ENCODE assay signal across 7 mouse cellular contexts in genomic region chr16:17721822-17722460, GRCm38 (mm10). TPM values are rescaled to one million over a fixed set of nuclear protein-coding genes. Genes with fewer than 3 reads are reported as not detected.
DNase-seq lines count a peak whose midpoint lies in the region; ATAC-seq and TF ChIP-seq lines count a peak whose summit lies in the region.

No protein-coding gene starts in this region.

- H3K9ac ChIP-seq in forebrain, embryonic 11.5 days (ENCODE audit: low read length): peak overlapping the region; percentile 92
- H3K9ac ChIP-seq in liver, embryonic 14.5 days (replicated peaks): peak overlapping the region; percentile 83

- ATAC-seq in forebrain, embryonic 11.5 days (replicated peaks; ENCODE audit: low FRiP score): no peak
- ATAC-seq in liver, embryonic 14.5 days (ENCODE audit: insufficient read depth): no peak

- peaks cover 17% of the 10 kb centered on the region for H3K4me1 ChIP-seq in bone marrow macrophage, adult 2 months (ENCODE audit: control insufficient read depth, insufficient read depth, low read length)
- H3K4me1 ChIP-seq in forebrain, embryonic 11.5 days (replicated peaks; ENCODE audit: control insufficient read depth, insufficient read depth, low read length): peaks cover 7% of the 10 kb centered on the region
- peaks cover 7 to 20% of the 10 kb centered on the region in 2 experiments; a peak in 3 of 4 replicates for H3K4me1 ChIP-seq in liver, embryonic 14.5 days (replicated peaks; ENCODE audit: control insufficient read depth in 2 of 2, insufficient read depth in 2 of 2, low read length in 1 of 2)

- no peak for TF ChIP-seq POLR2A in bone marrow macrophage, adult 2 months (IDR thresholded peaks at IDR 0.05; ENCODE audit: borderline replicate concordance, low read depth, low read length)

- TF ChIP-seq EP300 in liver, embryonic 14.5 days (IDR thresholded peaks at IDR 0.05; ENCODE audit: low read depth): no peak

- peak; percentile 31 to 46 for DNase-seq in layer of hippocampus, adult 18-20 months (ENCODE audit: low spot score in 2 of 2)
- DNase-seq in layer of hippocampus, postnatal 25 days (ENCODE audit: extremely low spot score in 1 of 2, low spot score in 1 of 2): no peak
- no peak for DNase-seq in forebrain, embryonic 11.5 days (ENCODE audit: low spot score)
- no peak for DNase-seq in liver, embryonic 14.5 days (ENCODE audit: low read depth in 3 of 3, low spot score in 3 of 3)
- no peak for DNase-seq in c-Kit-positive CD71-positive TER-119-positive erythroid progenitor cells, embryonic 14.5 days (ENCODE audit: low spot score)
- no peak for DNase-seq in gastrocnemius, postnatal 10 days

- peak overlapping the region; percentile 79 for H3K27ac ChIP-seq in bone marrow macrophage, adult 2 months (ENCODE audit: insufficient read depth, low read depth, low read length)
- no peak overlapping the region for H3K27ac ChIP-seq in forebrain, embryonic 11.5 days (ENCODE audit: low read depth, low read length)
- peak overlapping the region; percentile 9 for H3K27ac ChIP-seq in liver, embryonic 14.5 days

- H3K36me3 ChIP-seq in forebrain, embryonic 11.5 days (ENCODE audit: control insufficient read depth, insufficient read depth, low read length): no peaks in the 10 kb centered on the region
- peaks cover 2% of the 10 kb centered on the region; the same call in 1 of the 2 replicates for H3K36me3 ChIP-seq in liver, embryonic 14.5 days (replicated peaks; ENCODE audit: control insufficient read depth, insufficient read depth, low read depth)

- H3K4me2 ChIP-seq in forebrain, embryonic 11.5 days (ENCODE audit: low read depth, low read length, severe bottlenecking): peak overlapping the region; percentile 84
- peak overlapping the region; percentile 90 for H3K4me2 ChIP-seq in liver, embryonic 14.5 days (ENCODE audit: low read depth)

- TF ChIP-seq CTCF in bone marrow macrophage, adult 2 months (IDR thresholded peaks at IDR 0.05; ENCODE audit: low read depth, low read length): no peak
- TF ChIP-seq CTCF in liver, embryonic 14.5 days (IDR thresholded peaks at IDR 0.05; ENCODE audit: low read depth): no peak

- no peaks in the 10 kb centered on the region for H3K27me3 ChIP-seq in forebrain, embryonic 11.5 days (ENCODE audit: control insufficient read depth, insufficient read depth, low read length)
- H3K27me3 ChIP-seq in liver, embryonic 14.5 days (ENCODE audit: control insufficient read depth, insufficient read depth, low read length): no peaks in the 10 kb centered on the region

- H3K9me3 ChIP-seq in forebrain, embryonic 11.5 days (ENCODE audit: control insufficient read depth, low read length): no peaks in the 10 kb centered on the region
- no peaks in the 10 kb centered on the region for H3K9me3 ChIP-seq in liver, embryonic 14.5 days (ENCODE audit: control insufficient read depth, low read length)

- 13% methylated on average over 10 of the region's 10 CpGs for WGBS in forebrain, embryonic 11.5 days
- WGBS in liver, embryonic 14.5 days (ENCODE audit: insufficient replicate concordance): 1% methylated on average over 10 of the region's 10 CpGs

- H3K4me3 ChIP-seq in bone marrow macrophage, adult 2 months (ENCODE audit: insufficient read depth, low read length): peak overlapping the region; percentile 77
- H3K4me3 ChIP-seq in forebrain, embryonic 11.5 days (ENCODE audit: low read depth, low read length): peak overlapping the region; percentile 86
- peak overlapping the region; percentile 74 to 80 for H3K4me3 ChIP-seq in liver, embryonic 14.5 days (ENCODE audit: insufficient read depth in 1 of 2, low read depth in 2 of 2, low read length in 2 of 2)

RNA-seq across cellular contexts. Expression of gene Med15, which starts 10.8 kb away (rescaled TPM):
- 10 to 100 TPM; 68.5 to 76.3 TPM for total RNA-seq in layer of hippocampus, adult 18-20 months (2021)
- total RNA-seq in layer of hippocampus, postnatal 25 days (2021): 10 to 100 TPM; 62.7 to 82.2 TPM
- 82.4 and 105 TPM in 2 replicates for polyA plus RNA-seq in bone marrow macrophage, adult 2 months (2012; ENCODE audit: insufficient read depth, insufficient read length, missing spikeins)
- 48.1 and 50.9 TPM in 2 replicates for polyA plus RNA-seq in forebrain, embryonic 11.5 days (2014; fragmentation: Nextera tagmentation; extraction: Ambion mirVana)
- polyA plus RNA-seq in liver, embryonic 14.5 days (2012; rRNA removed): 18.0 and 20.6 TPM in 2 replicates
- 11.4 and 14.8 TPM in 2 replicates for polyA plus RNA-seq in liver, embryonic 14.5 days (2014; fragmentation: Nextera tagmentation; extraction: Ambion mirVana)
- total RNA-seq in gastrocnemius, postnatal 10 days (2021): 10 to 100 TPM; 24.5 to 34.9 TPM

RNA-seq across cellular contexts. Expression of gene Klhl22, which starts 37.5 kb away (rescaled TPM):
- 100 to 1,000 TPM in 1 of 2 experiments, 10 to 100 TPM in 1; 86.9 to 100 TPM for total RNA-seq in layer of hippocampus, adult 18-20 months (2021)
- 100 to 1,000 TPM in 1 of 2 experiments, 10 to 100 TPM in 1; 97.3 to 103 TPM for total RNA-seq in layer of hippocampus, postnatal 25 days (2021)
- polyA plus RNA-seq in bone marrow macrophage, adult 2 months (2012; ENCODE audit: insufficient read depth, insufficient read length, missing spikeins): 9.3 and 12.4 TPM in 2 replicates
- polyA plus RNA-seq in forebrain, embryonic 11.5 days (2014; fragmentation: Nextera tagmentation; extraction: Ambion mirVana): 54.6 and 57.7 TPM in 2 replicates
- polyA plus RNA-seq in liver, embryonic 14.5 days (2012; rRNA removed): 13.1 and 14.0 TPM in 2 replicates
- polyA plus RNA-seq in liver, embryonic 14.5 days (2014; fragmentation: Nextera tagmentation; extraction: Ambion mirVana): 10.8 and 11.6 TPM in 2 replicates
- total RNA-seq in gastrocnemius, postnatal 10 days (2021): 10 to 100 TPM; 22.5 to 28.3 TPM

Comparison
In these comparisons a context has a peak if more than half of its experiments do, and no peak if none do; other contexts are left out.
1. DNase-seq: peak in layer of hippocampus, adult 18-20 months (2 of 2); none in layer of hippocampus, postnatal 25 days (0 of 2), forebrain, embryonic 11.5 days (single experiment), liver, embryonic 14.5 days (0 of 3), c-Kit-positive CD71-positive TER-119-positive erythroid progenitor cells, embryonic 14.5 days (single experiment) and gastrocnemius, postnatal 10 days (single experiment).
2. Peak in every context shown above with its lines, with median percentiles within 50 percentile points of each other: H3K4me3 ChIP-seq.